Mouse (Mus musculus) megakaryocyte, embryonic 14.5 days (primary cell): Measurements from ENCODE around the gene Olfr1393.

Source experiments
- FLI1 ChIP-seq: IDR thresholded peaks from 2 replicates; pipeline ENCODE4 v1.6.1; 2012; ENCODE audit warnings: low read length, inconsistent platforms, mixed read lengths
- GATA1 ChIP-seq: IDR thresholded peaks from 3 replicates; pipeline ENCODE4 v1.6.1; 2012; ENCODE audit warnings: mixed read lengths, low read length, inconsistent platforms, borderline replicate concordance

- TF ChIP-seq GATA1, result no peak
- no peak for TF ChIP-seq FLI1
Measured at GRCm38 (mm10) chr11:49322442-49322841, 44.3 kb downstream of the Olfr1393 start, which contains the start of gene Olfr1391.
